Mouse (Mus musculus) midbrain, embryonic 10.5 days (tissue): ENCODE measurements at regions not wholly inside any gene's neighbourhood (a gene's known extent, or its start where the extent isn't known, plus 50 kb on each side); places are given as distances from the start of the nearest gene placed in this dataset.
"Not testable (repeated sequence)": the region's sequence is repeated elsewhere in the genome, so short reads cannot be mapped to it uniquely, and the experiment has no call there.

Source experiments
- DNase-seq: peaks from one replicate; pipeline ENCODE4 v3.0.0-alpha.2; 2017; ENCODE audit warnings: low spot score
- H3K27ac ChIP-seq: fragments of 300-500 bp; sonication (generic); replicated peaks from 2 replicates; pipeline ENCODE4 v1.5.1; 2016; ENCODE audit warnings: mild to moderate bottlenecking
- H3K27me3 ChIP-seq: fragments of 300-500 bp; sonication (generic); 2 replicates; pipeline ENCODE4 v1.6.1; 2016; ENCODE audit warnings: low read depth, mild to moderate bottlenecking; ENCODE audit not compliant: poor library complexity, severe bottlenecking
- H3K36me3 ChIP-seq: fragments of 300-500 bp; sonication (generic); 2 replicates; pipeline ENCODE4 v1.6.1; 2016; ENCODE audit warnings: mild to moderate bottlenecking, moderate library complexity
- H3K4me1 ChIP-seq: fragments of 300-500 bp; sonication (generic); 2 replicates; pipeline ENCODE4 v1.6.1; 2016
- H3K4me3 ChIP-seq: fragments of 300-500 bp; sonication (generic); 2 replicates; pipeline ENCODE4 v1.5.1; 2016; ENCODE audit warnings: mild to moderate bottlenecking, moderate library complexity
- H3K9me3 ChIP-seq: fragments of 300-500 bp; sonication (generic); replicated peaks from 2 replicates; pipeline ENCODE4 v1.6.1; 2016; ENCODE audit warnings: mild to moderate bottlenecking
- WGBS: fragments of 180-500 bp; shearing (Covaris S2); methylation state at CpG from one replicate; pipeline ENCODE4 v1.1.7; 2016; 5-methylcytosine and 5-hydroxymethylcytosine counted together

- no peaks in the 10 kb centered on the region for H3K9me3 ChIP-seq
Observed at GRCm38 (mm10) chr10:118046831-118047230, 94.8 kb upstream of the Mdm1 start.

DNA sequence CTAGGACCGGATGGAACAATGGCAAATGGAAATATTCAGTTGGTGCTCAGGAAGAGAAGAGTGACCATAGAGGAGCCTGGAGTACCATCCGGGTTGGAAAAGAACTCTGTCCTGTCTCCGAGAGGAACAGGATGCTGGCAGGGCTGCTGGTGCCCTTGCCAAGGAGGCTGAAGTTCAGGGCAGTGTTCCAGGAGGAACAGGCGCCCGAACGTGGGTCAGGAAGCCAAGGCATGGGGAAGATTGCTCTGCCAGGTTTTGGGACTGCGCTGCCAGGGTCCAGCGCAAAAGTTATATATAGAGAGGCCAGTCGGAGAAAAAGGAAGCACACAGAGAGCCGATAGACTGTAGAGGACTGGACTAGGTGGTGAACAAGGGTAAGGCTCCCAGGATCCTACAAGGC lies 92.3 kb upstream of the Mdm1 start:
- Histone ChIP-seq H3K4me3 (no peak overlapping the region), H3K9me3 (peaks cover 4% of the 10 kb centered on the region; the same call in 1 of the 2 replicates), H3K27ac (no peak overlapping the region), H3K27me3 (no peaks in the 10 kb centered on the region), H3K4me1 (no peaks in the 10 kb centered on the region), H3K36me3 (no peaks in the 10 kb centered on the region)
- WGBS, result 95% methylated on average over 10 of the region's 10 CpGs
- DNase-seq, result peak; percentile 8

More at GRCm38 (mm10) chr10:118046831-118047230, 94.8 kb upstream of the Mdm1 start:
- DNase-seq, result no peak
- H3K4me1 ChIP-seq, result no peaks in the 10 kb centered on the region
- no peaks in the 10 kb centered on the region for H3K27me3 ChIP-seq
- no peak overlapping the region for H3K4me3 ChIP-seq
- H3K36me3 ChIP-seq, result no peaks in the 10 kb centered on the region
- WGBS, result 93% methylated on average over 1 of the region's 1 CpGs
- H3K27ac ChIP-seq, result no peak overlapping the region

DNA sequence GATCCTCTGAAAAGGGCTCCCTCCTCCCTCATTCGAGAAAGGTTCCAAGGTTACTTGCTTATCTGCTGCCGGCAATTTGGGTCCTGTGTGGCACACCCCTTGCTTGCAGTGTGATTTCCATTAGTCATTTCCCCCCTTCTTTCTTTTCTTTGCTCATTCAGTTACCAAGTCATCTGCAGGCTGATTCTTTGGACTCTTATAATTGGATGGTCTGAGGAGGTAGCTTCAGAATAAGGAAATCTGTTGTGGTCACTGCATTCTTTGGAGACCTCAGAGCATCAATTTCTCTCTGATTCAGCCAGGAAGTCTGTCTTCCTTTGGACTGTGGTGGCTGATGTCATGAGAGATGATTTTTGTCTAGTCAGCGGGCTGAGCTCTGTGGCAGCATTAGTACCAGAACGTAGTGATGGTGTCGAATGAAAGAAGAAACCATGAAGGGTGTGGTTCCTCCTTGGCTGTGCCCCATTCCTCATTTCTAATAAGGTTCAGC lies 91.4 kb upstream of the Mdm1 start:
- Histone ChIP-seq H3K9me3 (peaks cover 4% of the 10 kb centered on the region; the same call in 1 of the 2 replicates), H3K4me3 (no peak overlapping the region), H3K27me3 (no peaks in the 10 kb centered on the region), H3K36me3 (no peaks in the 10 kb centered on the region), H3K27ac (no peak overlapping the region), H3K4me1 (no peaks in the 10 kb centered on the region)
- DNase-seq, result peak; percentile 8
- WGBS, result 89% methylated on average over 5 of the region's 5 CpGs

GRCm38 (mm10) chr10:118052042-118052441 lies 89.6 kb upstream of the Mdm1 start:
- 86% methylated on average over 11 of the region's 11 CpGs for WGBS
- H3K4me1 ChIP-seq, result peaks cover 4% of the 10 kb centered on the region
- H3K9me3 ChIP-seq, result peaks cover 4% of the 10 kb centered on the region; the same call in 1 of the 2 replicates
- DNase-seq, result peak; percentile 6
- H3K27ac ChIP-seq, result no peak overlapping the region
- H3K27me3 ChIP-seq, result no peaks in the 10 kb centered on the region; the same call in 1 of the 2 replicates
- H3K4me3 ChIP-seq, result no peak overlapping the region
- H3K36me3 ChIP-seq, result no peaks in the 10 kb centered on the region

DNA sequence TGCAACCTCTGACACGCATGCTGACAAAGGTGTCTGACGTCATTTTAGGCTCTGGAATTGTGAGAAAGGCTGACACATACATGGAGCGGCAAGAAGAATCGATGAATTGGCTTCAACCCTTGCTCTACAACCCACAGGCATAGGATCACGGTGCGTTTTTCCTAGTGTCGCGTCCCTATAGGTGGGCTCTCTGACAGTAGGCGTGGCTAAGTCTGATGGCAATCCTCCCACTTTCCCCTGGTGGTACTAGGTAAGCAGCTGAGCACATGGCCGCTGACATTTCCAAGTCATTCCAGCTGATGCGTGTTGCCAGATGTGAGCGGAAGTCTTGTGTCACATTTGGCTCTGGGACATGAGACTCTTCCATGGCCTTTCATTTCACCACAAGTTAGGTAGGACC lies 89.1 kb upstream of the Mdm1 start:
- Histone ChIP-seq H3K4me1 (peaks cover 6% of the 10 kb centered on the region), H3K27ac (no peak overlapping the region), H3K36me3 (no peaks in the 10 kb centered on the region), H3K4me3 (no peak overlapping the region), H3K9me3 (peaks cover 4% of the 10 kb centered on the region; the same call in 1 of the 2 replicates), H3K27me3 (no peaks in the 10 kb centered on the region; the same call in 1 of the 2 replicates)
- DNase-seq, result no peak
- WGBS, result 84% methylated on average over 12 of the region's 12 CpGs

DNA sequence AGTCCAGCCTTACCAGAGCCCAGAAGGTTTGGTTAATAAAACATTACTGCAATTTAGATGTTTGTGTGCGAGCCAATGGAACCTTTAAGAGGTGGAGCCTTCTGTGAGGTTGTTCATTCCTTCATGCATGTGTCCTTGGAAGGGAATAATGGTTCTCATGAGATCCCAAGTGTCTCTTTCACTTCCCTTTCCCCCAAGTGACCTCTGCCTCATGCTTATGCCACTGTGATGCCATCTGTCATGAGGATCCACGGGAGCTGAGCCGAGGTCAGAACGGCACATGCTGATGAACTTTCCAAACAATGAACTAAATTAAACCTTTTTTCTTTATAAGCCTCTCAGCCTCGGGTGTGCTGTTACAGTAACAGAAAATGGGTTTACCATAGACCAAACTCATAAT lies 88.6 kb upstream of the Mdm1 start:
- Histone ChIP-seq H3K4me1 (peaks cover 6% of the 10 kb centered on the region), H3K4me3 (no peak overlapping the region), H3K36me3 (no peaks in the 10 kb centered on the region), H3K9me3 (peaks cover 4% of the 10 kb centered on the region; the same call in 1 of the 2 replicates), H3K27ac (no peak overlapping the region), H3K27me3 (no peaks in the 10 kb centered on the region; the same call in 1 of the 2 replicates)
- WGBS, result 91% methylated on average over 5 of the region's 5 CpGs
- no peak for DNase-seq

- H3K36me3 ChIP-seq, result no peaks in the 10 kb centered on the region
- H3K27ac ChIP-seq, result no peak overlapping the region
- no peaks in the 10 kb centered on the region; the same call in 1 of the 2 replicates for H3K27me3 ChIP-seq
- H3K9me3 ChIP-seq, result peaks cover 4% of the 10 kb centered on the region; the same call in 1 of the 2 replicates
- 55% methylated on average over 9 of the region's 9 CpGs for WGBS
- H3K4me3 ChIP-seq, result no peak overlapping the region
- peaks cover 6% of the 10 kb centered on the region for H3K4me1 ChIP-seq
- no peak for DNase-seq
Observed at GRCm38 (mm10) chr10:118056789-118057271, 84.8 kb upstream of the Mdm1 start.

DNA sequence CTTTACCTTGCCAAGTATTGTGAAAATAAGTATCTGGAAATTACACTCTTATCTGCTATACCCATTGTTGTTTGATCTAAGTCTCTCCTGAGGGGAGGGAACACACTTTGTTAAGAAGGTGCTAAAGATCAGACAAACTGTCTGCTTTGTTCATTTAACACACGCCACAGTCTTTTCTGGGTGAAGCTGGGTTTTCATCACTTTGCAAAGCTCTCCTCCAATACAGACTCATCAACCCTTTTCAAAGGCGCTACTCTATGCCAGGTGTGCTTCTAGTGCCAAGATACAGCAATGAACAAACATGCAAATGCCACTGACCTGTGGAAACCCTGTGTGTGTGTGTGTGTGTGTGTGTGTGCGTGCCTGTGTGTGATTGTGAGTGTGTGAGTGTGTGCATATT lies 84.1 kb upstream of the Mdm1 start:
- WGBS, result 91% methylated on average over 3 of the region's 3 CpGs
- Histone ChIP-seq H3K36me3 (no peaks in the 10 kb centered on the region), H3K4me3 (no peak overlapping the region), H3K4me1 (peaks cover 6% of the 10 kb centered on the region), H3K27ac (no peak overlapping the region), H3K9me3 (peaks cover 4% of the 10 kb centered on the region; the same call in 1 of the 2 replicates), H3K27me3 (no peaks in the 10 kb centered on the region; the same call in 1 of the 2 replicates)
- no peak for DNase-seq

- 68% methylated on average over 7 of the region's 7 CpGs for WGBS
- H3K27ac ChIP-seq, result no peak overlapping the region; the same call in 1 of the 2 replicates
- no peak overlapping the region for H3K4me3 ChIP-seq
- no peaks in the 10 kb centered on the region for H3K27me3 ChIP-seq
- H3K36me3 ChIP-seq, result no peaks in the 10 kb centered on the region
- DNase-seq, result no peak
- H3K4me1 ChIP-seq, result no peaks in the 10 kb centered on the region
- no peaks in the 10 kb centered on the region; the same call in 1 of the 2 replicates for H3K9me3 ChIP-seq
Observed at GRCm38 (mm10) chr10:118064816-118065216, 76.8 kb upstream of the Mdm1 start.

DNA sequence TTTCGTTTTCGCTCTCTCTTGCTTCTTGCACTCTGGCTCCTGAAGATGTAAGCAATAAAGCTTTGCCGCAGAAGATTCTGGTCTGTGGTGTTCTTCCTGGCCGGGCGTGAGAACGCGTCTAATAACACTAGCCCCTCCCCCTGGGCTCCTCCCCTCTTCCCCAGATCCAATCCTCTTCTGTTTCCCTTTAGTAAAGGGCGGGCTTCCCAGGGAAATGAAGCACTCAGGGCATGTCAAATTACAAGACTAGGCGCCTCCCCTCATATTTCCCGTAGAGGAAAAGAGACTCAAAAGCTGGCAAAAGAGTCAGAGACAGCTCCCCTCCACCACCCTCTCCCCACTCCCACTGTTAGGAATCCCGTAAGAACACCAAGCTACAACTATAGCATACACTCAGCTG lies 65.3 kb upstream of the Mdm1 start:
- H3K27ac ChIP-seq, H3K4me1 ChIP-seq, H3K4me3 ChIP-seq, H3K27me3 ChIP-seq, H3K36me3 ChIP-seq, DNase-seq: not testable (repeated sequence)
- 95% methylated on average over 9 of the region's 11 CpGs for WGBS
- H3K9me3 ChIP-seq, result peaks cover 19% of the 10 kb centered on the region

DNA sequence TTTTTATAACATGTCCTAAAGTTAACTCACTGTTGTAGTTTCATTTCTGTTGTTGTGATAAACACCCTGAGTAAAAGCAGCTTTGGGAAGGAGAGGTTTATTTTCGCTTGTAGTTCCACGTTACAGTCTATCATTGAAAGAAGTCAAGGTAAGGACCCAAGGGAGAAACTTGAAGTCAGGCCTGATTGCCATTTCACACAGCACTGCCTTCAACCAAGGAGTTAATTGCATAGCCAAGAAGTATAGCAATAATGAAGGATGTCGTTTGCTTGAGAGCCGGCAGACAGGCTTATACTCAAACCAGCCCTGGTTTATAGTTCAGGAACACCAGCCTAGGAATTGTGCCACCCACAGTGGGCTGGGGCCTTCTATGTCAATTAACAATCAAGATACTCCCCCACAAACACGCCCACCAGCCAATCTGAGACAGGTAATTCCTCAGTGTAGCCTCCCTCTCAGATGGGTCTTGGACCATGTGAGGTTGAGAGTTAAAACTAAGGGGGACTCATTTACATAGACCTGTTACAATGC lies 59.9 kb upstream of the Mdm1 start:
- WGBS, result 87% methylated on average over 5 of the region's 5 CpGs
- H3K27me3 ChIP-seq, result no peaks in the 10 kb centered on the region
- H3K4me1 ChIP-seq, result no peaks in the 10 kb centered on the region
- peaks cover 15% of the 10 kb centered on the region; the same call in 1 of the 2 replicates for H3K9me3 ChIP-seq
- no peak overlapping the region for H3K4me3 ChIP-seq
- H3K36me3 ChIP-seq, result no peaks in the 10 kb centered on the region
- H3K27ac ChIP-seq, result no peak overlapping the region
- no peak for DNase-seq

DNA sequence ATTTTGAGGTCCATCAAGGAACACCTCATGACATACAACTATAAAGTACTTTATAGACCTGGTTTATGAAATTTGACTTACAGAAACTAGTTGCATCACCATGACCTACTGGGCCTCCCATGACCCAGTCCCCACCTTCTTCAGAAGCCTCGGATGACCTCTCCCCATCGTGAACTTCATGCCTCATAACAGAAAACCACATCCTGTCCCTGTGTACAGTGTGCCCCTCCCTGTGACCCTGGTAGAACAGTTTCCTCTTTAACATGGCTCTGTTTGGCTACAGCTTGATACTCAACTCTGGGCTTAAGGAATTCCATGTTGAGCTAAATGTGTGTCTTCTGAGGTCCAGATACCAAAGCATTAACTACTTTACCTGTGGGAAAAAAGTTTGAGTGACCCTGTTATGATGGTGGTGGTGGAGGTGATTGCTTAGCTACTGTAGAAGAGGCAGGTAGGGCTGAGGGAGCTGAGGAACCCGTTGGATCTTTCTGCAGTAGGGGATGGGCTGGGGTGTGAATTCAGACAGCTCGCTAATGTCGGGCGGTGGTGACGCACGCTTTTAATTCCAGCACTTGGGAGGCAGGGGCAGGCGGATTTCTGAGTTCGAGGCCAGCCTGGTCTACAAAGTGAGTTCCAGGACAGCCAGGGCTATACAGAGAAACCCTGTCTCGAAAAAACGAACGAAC lies 58.4 kb upstream of the Mdm1 start:
- WGBS, result 91% methylated on average over 13 of the region's 13 CpGs

GRCm38 (mm10) chr10:118083721-118084075 lies 57.9 kb upstream of the Mdm1 start:
- Histone ChIP-seq H3K27me3 (no peaks in the 10 kb centered on the region), H3K9me3 (0 out of 2 replicates have a peak, but pooled peaks cover 3% of the 10 kb centered on the region), H3K4me3 (no peak overlapping the region), H3K27ac (no peak overlapping the region), H3K4me1 (peaks cover 13% of the 10 kb centered on the region), H3K36me3 (no peaks in the 10 kb centered on the region)
- 89% methylated on average over 8 of the region's 8 CpGs for WGBS
- DNase-seq, result no peak

More for the DNA sequence above, 58.4 kb upstream of the Mdm1 start:
- Histone ChIP-seq H3K9me3 (0 out of 2 replicates have a peak, but pooled peaks cover 3% of the 10 kb centered on the region), H3K4me3 (no peak overlapping the region), H3K27ac (no peak overlapping the region), H3K36me3 (no peaks in the 10 kb centered on the region), H3K4me1 (peaks cover 8% of the 10 kb centered on the region), H3K27me3 (no peaks in the 10 kb centered on the region)
- DNase-seq, result no peak
